Mouse (Mus musculus) forebrain, embryonic 11.5 days (tissue): ENCODE measurements around the gene Cyp2f2. TPM values are rescaled to one million over a fixed set of nuclear protein-coding genes. Genes with fewer than 3 reads are reported as not detected.
A peak's percentile ranks its signal among the peaks of the same experiment; 100 is the strongest.

ENCODE experiments used
- ATAC-seq: fragments of 200-750 bp; cut with Nextera tagmentation; replicated peaks from 2 replicates; pipeline ENCODE4 v1.8.0; 2017; ENCODE audit warnings: moderate TSS enrichment; ENCODE audit not compliant: low FRiP score
- DNase-seq: peaks from one replicate; pipeline ENCODE4 v3.0.0-alpha.2; 2017; ENCODE audit warnings: low spot score
- H3K27ac ChIP-seq: fragments of 300-500 bp; sonication (generic); 2 replicates; pipeline ENCODE4 v1.5.1; 2014; ENCODE audit warnings: low read depth, low read length
- H3K27me3 ChIP-seq: fragments of 300-500 bp; sonication (generic); 2 replicates; pipeline ENCODE4 v1.6.1; 2014; ENCODE audit warnings: mild to moderate bottlenecking, low read length, mixed read lengths; ENCODE audit not compliant: control insufficient read depth, insufficient read depth
- H3K36me3 ChIP-seq: fragments of 300-500 bp; sonication (generic); 2 replicates; pipeline ENCODE4 v1.6.1; 2014; ENCODE audit warnings: mild to moderate bottlenecking, low read length, moderate library complexity, mixed read lengths; ENCODE audit not compliant: control insufficient read depth, insufficient read depth
- H3K4me1 ChIP-seq: fragments of 300-500 bp; sonication (generic); replicated peaks from 2 replicates; pipeline ENCODE4 v1.6.1; 2014; ENCODE audit warnings: low read length, mixed read lengths; ENCODE audit not compliant: control insufficient read depth, insufficient read depth
- H3K4me2 ChIP-seq: fragments of 300-500 bp; sonication (generic); 2 replicates; pipeline ENCODE4 v1.6.1; 2014; ENCODE audit warnings: low read depth, mild to moderate bottlenecking, low read length, moderate library complexity, mixed read lengths; ENCODE audit not compliant: severe bottlenecking
- H3K4me3 ChIP-seq: fragments of 300-500 bp; sonication (generic); 2 replicates; pipeline ENCODE4 v1.5.1; 2014; ENCODE audit warnings: low read depth, low read length
- H3K9ac ChIP-seq: fragments of 300-500 bp; sonication (generic); 2 replicates; pipeline ENCODE4 v1.6.1; 2014; ENCODE audit warnings: low read length
- H3K9me3 ChIP-seq: fragments of 300-500 bp; sonication (generic); 2 replicates; pipeline ENCODE4 v1.6.1; 2016; ENCODE audit warnings: low read length, mixed read lengths; ENCODE audit not compliant: control insufficient read depth
- WGBS: fragments of 180-500 bp; shearing (Covaris S2); extraction: QIAGEN DNeasy Blood & Tissue Kit; methylation state at CpG from one replicate; pipeline ENCODE4 v1.1.7; 2014; 5-methylcytosine and 5-hydroxymethylcytosine counted together
- polyA plus RNA-seq: library from polyadenylated mRNA; unstranded; fragments of >200 nt; fragmentation: Nextera tagmentation; extraction: Ambion mirVana; gene quantifications from 2 replicates; pipeline ENCODE4 v1.2.1, GENCODE M21; 2014

The Cyp2f2 gene
- polyA plus RNA-seq, 1 experiment from 2014 or later: not detected

- Histone ChIP-seq H3K4me1 (peaks cover 14% of the 10 kb centered on the region; the same call in 1 of the 2 replicates), H3K36me3 (peaks cover 6% of the 10 kb centered on the region; the same call in 1 of the 2 replicates), H3K9ac (no peak overlapping the region), H3K4me3 (no peak overlapping the region), H3K9me3 (no peaks in the 10 kb centered on the region), H3K27ac (no peak overlapping the region), H3K27me3 (no peaks in the 10 kb centered on the region), H3K4me2 (no peak overlapping the region)
- 95% methylated on average over 6 of the region's 6 CpGs for WGBS
- ATAC-seq: no peak
- no peak for DNase-seq
These were observed 39.5 kb downstream of the Cyp2f2 start for GRCm38 (mm10) chr7:27159256-27159655.

DNA sequence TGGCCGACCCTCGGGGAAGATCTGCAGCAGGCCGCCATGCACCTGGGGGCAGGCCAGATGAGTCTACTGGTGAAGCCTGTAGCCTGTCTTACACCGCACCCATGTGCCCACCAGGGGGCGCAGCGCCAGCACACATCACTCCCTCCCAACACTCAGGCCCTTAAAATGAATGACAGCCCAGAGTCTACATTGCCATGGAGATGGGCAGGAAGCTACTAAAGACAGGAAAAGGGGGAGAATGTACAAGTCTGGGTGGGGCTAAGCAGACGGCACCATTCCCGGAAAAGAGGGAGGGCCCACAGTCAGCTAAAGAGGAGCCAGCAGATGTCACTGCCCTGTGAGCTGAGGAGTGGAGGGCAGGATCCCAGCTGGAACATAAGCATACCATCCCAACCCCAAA lies 40.2 kb downstream of the Cyp2f2 start:
- no peak overlapping the region for H3K9ac ChIP-seq
- peaks cover 6% of the 10 kb centered on the region; the same call in 1 of the 2 replicates for H3K36me3 ChIP-seq
- H3K4me1 ChIP-seq: peaks cover 21% of the 10 kb centered on the region
- DNase-seq: peak; percentile 89
- H3K4me3 ChIP-seq: no peak overlapping the region
- no peak overlapping the region for H3K4me2 ChIP-seq
- ATAC-seq: peak; percentile 90
- 23% methylated on average over 8 of the region's 8 CpGs for WGBS
- H3K27ac ChIP-seq: no peak overlapping the region
- H3K27me3 ChIP-seq: no peaks in the 10 kb centered on the region
- H3K9me3 ChIP-seq: no peaks in the 10 kb centered on the region

GRCm38 (mm10) chr7:27160921-27161320 lies 41.2 kb downstream of the Cyp2f2 start:
- Histone ChIP-seq H3K27me3 (no peaks in the 10 kb centered on the region), H3K4me1 (peaks cover 25% of the 10 kb centered on the region), H3K4me3 (no peak overlapping the region), H3K9ac (no peak overlapping the region), H3K36me3 (peaks cover 6% of the 10 kb centered on the region; the same call in 1 of the 2 replicates), H3K4me2 (no peak overlapping the region), H3K9me3 (no peaks in the 10 kb centered on the region), H3K27ac (no peak overlapping the region)
- 89% methylated on average over 3 of the region's 3 CpGs for WGBS
- no peak for ATAC-seq
- no peak for DNase-seq

GRCm38 (mm10) chr7:27161744-27162143 lies 42.0 kb downstream of the Cyp2f2 start:
- no peak overlapping the region for H3K27ac ChIP-seq
- WGBS: 90% methylated on average over 4 of the region's 4 CpGs
- no peak overlapping the region for H3K4me2 ChIP-seq
- no peaks in the 10 kb centered on the region for H3K9me3 ChIP-seq
- no peaks in the 10 kb centered on the region for H3K27me3 ChIP-seq
- H3K4me3 ChIP-seq: no peak overlapping the region
- no peak for ATAC-seq
- peaks cover 25% of the 10 kb centered on the region for H3K4me1 ChIP-seq
- H3K9ac ChIP-seq: no peak overlapping the region
- peaks cover 6% of the 10 kb centered on the region; the same call in 1 of the 2 replicates for H3K36me3 ChIP-seq
- no peak for DNase-seq

DNA sequence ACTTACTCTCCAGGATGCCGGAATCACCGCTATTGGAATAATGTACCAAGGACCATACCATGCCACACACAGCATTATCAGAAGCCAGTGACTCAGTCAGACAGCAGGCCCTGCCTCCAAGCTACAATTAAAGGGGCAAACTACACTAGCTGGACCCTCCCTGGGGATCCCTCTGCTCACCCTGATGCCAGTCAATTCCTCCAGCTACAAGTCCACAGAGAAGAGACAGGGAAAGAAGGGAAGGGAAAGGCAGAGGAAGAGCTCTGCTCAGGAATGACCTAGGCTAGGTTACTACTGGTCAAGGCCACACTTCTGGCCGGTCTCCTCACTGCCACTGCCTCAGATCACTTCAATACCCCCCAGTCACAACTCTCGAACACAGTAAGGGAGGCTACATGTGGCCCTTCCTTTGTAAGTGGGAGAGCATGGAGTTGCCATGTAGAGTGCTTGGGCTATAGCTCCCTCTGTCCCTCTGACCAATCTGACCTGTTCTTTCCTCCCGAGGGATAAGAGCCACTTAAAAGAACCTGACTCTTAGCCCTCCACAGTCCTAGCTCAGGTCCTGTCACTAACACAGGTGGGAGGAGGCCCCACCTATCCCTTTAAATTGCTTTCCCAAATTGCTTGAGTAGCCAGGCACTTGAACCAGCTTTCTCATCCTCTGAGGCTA lies 43.2 kb downstream of the Cyp2f2 start:
- no peak overlapping the region for H3K4me2 ChIP-seq
- H3K27ac ChIP-seq: no peak overlapping the region
- H3K4me3 ChIP-seq: no peak overlapping the region
- ATAC-seq (no peak), DNase-seq (no peak)
- no peaks in the 10 kb centered on the region for H3K27me3 ChIP-seq
- 86% methylated on average over 5 of the region's 5 CpGs for WGBS
- peaks cover 26% of the 10 kb centered on the region for H3K4me1 ChIP-seq
- peaks cover 6% of the 10 kb centered on the region; the same call in 1 of the 2 replicates for H3K36me3 ChIP-seq
- no peak overlapping the region for H3K9ac ChIP-seq
- no peaks in the 10 kb centered on the region for H3K9me3 ChIP-seq

DNA sequence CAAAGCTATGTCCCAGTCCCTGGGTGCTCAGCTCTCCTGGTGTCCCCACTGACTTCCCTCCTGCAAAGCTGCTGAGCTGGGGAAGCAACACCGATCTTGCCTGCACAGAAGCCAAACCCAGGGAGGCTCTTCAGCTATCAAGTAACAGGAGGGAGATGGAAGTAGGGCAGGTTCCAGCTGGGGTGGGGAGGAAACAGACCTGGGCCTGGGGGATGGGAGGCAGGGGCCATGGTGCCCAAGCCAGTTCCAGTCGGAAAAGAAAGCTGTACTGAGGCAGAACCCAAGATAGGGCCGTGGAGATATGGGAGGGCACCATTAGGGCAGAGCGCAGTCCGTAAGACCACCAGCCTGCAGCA lies 43.7 kb downstream of the Cyp2f2 start:
- H3K9ac ChIP-seq: 0 out of 2 replicates have a peak overlapping the region, but pooled peaks have one; percentile 23
- H3K36me3 ChIP-seq: peaks cover 3% of the 10 kb centered on the region; the same call in 1 of the 2 replicates
- peaks cover 26% of the 10 kb centered on the region for H3K4me1 ChIP-seq
- no peaks in the 10 kb centered on the region for H3K9me3 ChIP-seq
- no peak overlapping the region for H3K4me3 ChIP-seq
- WGBS: 87% methylated on average over 5 of the region's 5 CpGs
- no peak for DNase-seq
- H3K27me3 ChIP-seq: no peaks in the 10 kb centered on the region
- H3K4me2 ChIP-seq: no peak overlapping the region
- no peak overlapping the region for H3K27ac ChIP-seq
- no peak for ATAC-seq

DNA sequence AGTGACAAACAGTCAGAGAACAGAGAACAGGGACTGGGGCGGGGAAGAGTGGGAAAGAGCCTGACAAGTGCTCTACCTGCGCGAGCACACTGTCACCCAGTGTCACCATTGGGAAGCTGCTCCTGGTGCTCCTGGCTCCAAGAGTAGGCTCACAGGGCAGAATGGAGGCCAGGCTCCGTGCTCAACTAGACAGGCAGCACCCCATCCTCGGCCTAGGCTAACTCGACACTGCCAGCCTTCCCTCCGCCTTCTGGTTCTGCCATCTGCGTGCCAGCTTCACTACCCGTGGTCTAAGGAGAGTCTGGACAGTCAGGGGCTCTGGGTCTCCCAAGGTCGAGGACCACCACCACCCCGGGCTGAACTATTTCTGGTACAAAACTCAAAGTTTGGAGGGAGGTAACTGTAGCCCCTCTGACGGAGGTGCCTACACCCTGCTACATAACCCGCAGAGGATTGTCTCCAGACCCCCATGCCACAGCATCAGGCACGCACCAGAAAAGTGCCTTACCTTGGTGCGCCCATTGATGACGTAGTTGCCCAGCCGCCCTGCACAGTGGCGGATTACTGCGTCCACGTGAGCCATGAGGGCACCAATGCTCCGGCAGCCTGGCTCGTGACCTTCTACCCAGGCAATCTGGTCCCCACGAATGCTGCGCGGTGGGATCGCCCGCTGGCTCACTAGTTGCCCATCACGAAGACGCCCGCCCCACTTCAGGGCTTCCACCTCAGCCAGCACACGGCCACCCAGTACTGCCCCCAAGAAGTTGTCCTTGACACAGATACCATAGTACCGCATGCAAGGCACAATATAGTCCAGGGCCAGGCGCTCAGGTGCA lies 44.6 kb downstream of the Cyp2f2 start:
- Histone ChIP-seq H3K9me3 (no peaks in the 10 kb centered on the region), H3K36me3 (no peaks in the 10 kb centered on the region; the same call in 1 of the 2 replicates), H3K4me3 (no peak overlapping the region), H3K27me3 (no peaks in the 10 kb centered on the region), H3K4me2 (peak overlapping the region; percentile 70; the same call in 1 of the 2 replicates), H3K9ac (no peak overlapping the region; the same call in 1 of the 2 replicates), H3K27ac (no peak overlapping the region), H3K4me1 (peaks cover 26% of the 10 kb centered on the region)
- no peak for ATAC-seq
- DNase-seq: no peak
- WGBS: 86% methylated on average over 33 of the region's 33 CpGs

DNA sequence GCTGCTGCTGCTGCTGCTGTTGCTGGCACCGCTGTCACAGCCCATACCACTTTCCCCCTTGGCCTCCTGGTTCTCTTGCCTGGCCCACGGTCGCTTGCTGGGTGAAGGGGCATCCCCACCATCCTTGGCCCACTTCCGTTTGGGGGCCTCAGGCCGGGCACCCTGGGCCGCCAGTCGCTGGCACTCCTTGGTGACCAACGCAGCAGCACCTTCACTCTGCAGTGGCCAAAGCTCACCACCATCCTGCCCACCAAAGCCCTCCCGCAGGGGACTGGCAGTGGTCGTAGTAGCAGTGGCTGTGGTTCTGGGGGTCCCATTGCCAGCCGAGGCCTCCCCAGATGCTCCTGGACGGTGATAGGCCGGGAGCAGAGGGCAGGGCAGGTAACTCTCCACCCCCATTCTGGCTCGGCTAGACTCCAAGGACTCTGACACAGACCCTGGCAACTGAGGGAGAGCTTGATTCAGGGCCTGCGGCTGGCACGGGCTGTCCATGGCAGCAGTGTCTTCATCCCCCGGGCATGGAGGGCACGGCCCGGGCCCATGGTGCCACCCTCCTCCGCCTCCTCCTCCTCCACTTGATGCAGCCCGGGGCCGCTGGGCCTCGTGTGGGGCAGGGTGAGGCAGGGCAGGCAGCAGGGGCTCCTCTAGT lies 45.4 kb downstream of the Cyp2f2 start:
- H3K9me3 ChIP-seq: no peaks in the 10 kb centered on the region
- DNase-seq (no peak), ATAC-seq (no peak)
- no peak overlapping the region for H3K27ac ChIP-seq
- peak overlapping the region; percentile 77 for H3K4me3 ChIP-seq
- no peaks in the 10 kb centered on the region for H3K27me3 ChIP-seq
- 81% methylated on average over 23 of the region's 23 CpGs for WGBS
- peak overlapping the region; percentile 70 for H3K4me2 ChIP-seq
- peaks cover 26% of the 10 kb centered on the region for H3K4me1 ChIP-seq
- no peaks in the 10 kb centered on the region; the same call in 1 of the 2 replicates for H3K36me3 ChIP-seq
- H3K9ac ChIP-seq: peak overlapping the region; percentile 83
